Mouse (Mus musculus) neural tube, embryonic 14.5 days (tissue): Measurements from ENCODE around the gene Wdr91. TPM values are rescaled to one million over a fixed set of nuclear protein-coding genes. Genes with fewer than 3 reads are reported as not detected.

Experiments
- ATAC-seq: fragments of 200-750 bp; cut with Nextera tagmentation; 2 replicates; pipeline ENCODE4 v1.8.0; 2017; ENCODE audit warnings: low read depth, mild to moderate bottlenecking, moderate TSS enrichment, moderate library complexity
- H3K27ac ChIP-seq: fragments of 300-500 bp; sonication (generic); 2 replicates; pipeline ENCODE4 v1.5.1; 2014; ENCODE audit warnings: low read depth, mild to moderate bottlenecking, control low read depth, low read length, moderate library complexity, mixed read lengths
- H3K27me3 ChIP-seq: fragments of 300-500 bp; sonication (generic); 2 replicates; pipeline ENCODE4 v1.6.1; 2014; ENCODE audit warnings: low read length; ENCODE audit not compliant: control insufficient read depth, insufficient read depth
- H3K36me3 ChIP-seq: fragments of 300-500 bp; sonication (generic); 2 replicates; pipeline ENCODE4 v1.6.1; 2014; ENCODE audit warnings: low read length, mixed read lengths; ENCODE audit not compliant: control insufficient read depth, insufficient read depth
- H3K4me1 ChIP-seq: fragments of 300-500 bp; sonication (generic); 2 replicates; pipeline ENCODE4 v1.6.1; 2014; ENCODE audit warnings: low read length; ENCODE audit not compliant: control insufficient read depth, insufficient read depth
- H3K4me2 ChIP-seq: fragments of 300-500 bp; sonication (generic); 2 replicates; pipeline ENCODE4 v1.6.1; 2014; ENCODE audit warnings: mild to moderate bottlenecking, low read depth, low read length, control low read depth
- H3K4me3 ChIP-seq: fragments of 300-500 bp; sonication (generic); 2 replicates; pipeline ENCODE4 v1.5.1; 2014; ENCODE audit warnings: low read depth, low read length, control low read depth, mixed read lengths
- H3K9ac ChIP-seq: fragments of 300-500 bp; sonication (generic); replicated peaks from 2 replicates; pipeline ENCODE4 v1.6.1; 2014; ENCODE audit warnings: low read depth, mild to moderate bottlenecking, control low read depth, low read length, mixed read lengths
- H3K9me3 ChIP-seq: fragments of 300-500 bp; sonication (generic); 2 replicates; pipeline ENCODE4 v1.6.1; 2016; ENCODE audit warnings: low read length; ENCODE audit not compliant: control insufficient read depth
- WGBS: fragments of 180-500 bp; shearing (Covaris S2); extraction: QIAGEN DNeasy Blood & Tissue Kit; methylation state at CpG from one replicate; pipeline ENCODE4 v1.1.7; 2014; 5-methylcytosine and 5-hydroxymethylcytosine counted together
- polyA plus RNA-seq: library from polyadenylated mRNA; unstranded; fragments of >200 nt; fragmentation: Nextera tagmentation; extraction: Ambion mirVana; gene quantifications from 2 replicates; pipeline ENCODE4 v1.2.1, GENCODE M21; 2014

Gene Wdr91
- polyA plus RNA-seq, 1 experiment from 2014 or later, result 18.3 TPM

GRCm38 (mm10) chr6:34870136-34870535 lies 40.5 kb downstream of the Wdr91 start:
- WGBS, result 89% methylated on average over 5 of the region's 5 CpGs

DNA sequence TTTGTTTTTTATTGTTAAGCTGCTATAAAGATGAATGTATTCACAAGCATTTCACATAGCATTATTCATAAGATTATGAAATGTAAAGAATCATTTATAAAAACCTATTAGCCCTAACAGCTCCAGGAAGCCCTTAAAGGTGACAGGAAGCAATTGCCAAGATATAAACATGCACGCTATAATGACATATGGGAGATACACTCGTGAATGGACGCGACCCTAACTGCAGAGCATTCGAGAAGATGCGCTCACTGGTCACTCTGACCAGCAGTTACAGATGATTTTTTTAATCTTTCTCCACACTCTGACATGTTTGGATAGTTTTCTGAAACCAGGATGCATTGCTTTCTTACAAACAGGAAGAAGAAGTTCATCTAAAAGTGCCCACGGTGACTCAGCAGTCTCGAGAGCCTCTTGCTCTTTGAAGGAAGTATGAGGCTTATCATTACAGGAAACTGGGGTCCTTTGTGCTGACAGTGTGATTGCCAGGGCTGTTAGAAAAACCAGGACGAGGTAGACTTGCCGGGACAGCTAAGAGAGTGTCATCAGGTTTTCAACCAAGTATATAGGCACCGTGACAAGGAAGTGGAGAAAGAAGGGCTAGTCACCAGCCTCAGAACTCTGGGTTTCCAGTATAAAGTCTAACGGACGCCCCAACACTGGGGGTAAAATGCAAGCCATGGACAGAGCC lies 41.3 kb downstream of the Wdr91 start:
- no peaks in the 10 kb centered on the region for H3K27me3 ChIP-seq
- WGBS, result 81% methylated on average over 13 of the region's 13 CpGs
- H3K4me2 ChIP-seq, result no peak overlapping the region
- ATAC-seq, result no peak
- H3K36me3 ChIP-seq, result no peaks in the 10 kb centered on the region
- H3K9me3 ChIP-seq, result no peaks in the 10 kb centered on the region
- no peak overlapping the region for H3K27ac ChIP-seq
- H3K4me3 ChIP-seq, result no peak overlapping the region
- no peak overlapping the region for H3K9ac ChIP-seq
- H3K4me1 ChIP-seq, result no peaks in the 10 kb centered on the region

More at GRCm38 (mm10) chr6:34870136-34870535, 40.5 kb downstream of the Wdr91 start:
- Histone ChIP-seq H3K4me1 (no peaks in the 10 kb centered on the region), H3K27me3 (no peaks in the 10 kb centered on the region), H3K4me2 (no peak overlapping the region), H3K27ac (no peak overlapping the region), H3K9ac (no peak overlapping the region), H3K4me3 (no peak overlapping the region), H3K9me3 (no peaks in the 10 kb centered on the region), H3K36me3 (no peaks in the 10 kb centered on the region)
- ATAC-seq, result no peak

GRCm38 (mm10) chr6:34868507-34869217 lies 42.0 kb downstream of the Wdr91 start:
- no peak for ATAC-seq
- no peaks in the 10 kb centered on the region for H3K27me3 ChIP-seq
- no peak overlapping the region for H3K27ac ChIP-seq
- H3K9ac ChIP-seq, result no peak overlapping the region
- H3K4me3 ChIP-seq, result no peak overlapping the region
- no peaks in the 10 kb centered on the region for H3K36me3 ChIP-seq
- 80% methylated on average over 20 of the region's 20 CpGs for WGBS
- no peaks in the 10 kb centered on the region for H3K4me1 ChIP-seq
- no peak overlapping the region for H3K4me2 ChIP-seq
- no peaks in the 10 kb centered on the region for H3K9me3 ChIP-seq

GRCm38 (mm10) chr6:34867995-34868350 lies 42.7 kb downstream of the Wdr91 start:
- no peak for ATAC-seq
- H3K4me3 ChIP-seq, result no peak overlapping the region
- H3K4me2 ChIP-seq, result no peak overlapping the region
- no peak overlapping the region for H3K9ac ChIP-seq
- no peaks in the 10 kb centered on the region for H3K27me3 ChIP-seq
- H3K27ac ChIP-seq, result no peak overlapping the region
- H3K4me1 ChIP-seq, result no peaks in the 10 kb centered on the region
- WGBS, result 78% methylated on average over 9 of the region's 10 CpGs
- H3K36me3 ChIP-seq, result no peaks in the 10 kb centered on the region
- no peaks in the 10 kb centered on the region for H3K9me3 ChIP-seq

GRCm38 (mm10) chr6:34867301-34867994 lies 43.2 kb downstream of the Wdr91 start:
- 73% methylated on average over 16 of the region's 16 CpGs for WGBS
- Histone ChIP-seq H3K4me2 (no peak overlapping the region), H3K9me3 (no peaks in the 10 kb centered on the region), H3K4me1 (no peaks in the 10 kb centered on the region), H3K4me3 (no peak overlapping the region), H3K9ac (no peak overlapping the region), H3K36me3 (no peaks in the 10 kb centered on the region), H3K27ac (no peak overlapping the region), H3K27me3 (no peaks in the 10 kb centered on the region)
- no peak for ATAC-seq

GRCm38 (mm10) chr6:34866786-34867185 lies 43.9 kb downstream of the Wdr91 start:
- Histone ChIP-seq H3K36me3 (no peaks in the 10 kb centered on the region), H3K4me3 (no peak overlapping the region), H3K4me1 (no peaks in the 10 kb centered on the region), H3K27ac (no peak overlapping the region), H3K27me3 (no peaks in the 10 kb centered on the region), H3K9ac (no peak overlapping the region), H3K9me3 (no peaks in the 10 kb centered on the region), H3K4me2 (no peak overlapping the region)
- ATAC-seq, result no peak
- 33% methylated on average over 8 of the region's 8 CpGs for WGBS

- no peaks in the 10 kb centered on the region for H3K4me1 ChIP-seq
- no peak overlapping the region for H3K4me3 ChIP-seq
- H3K4me2 ChIP-seq, result no peak overlapping the region
- no peaks in the 10 kb centered on the region for H3K27me3 ChIP-seq
- H3K36me3 ChIP-seq, result no peaks in the 10 kb centered on the region
- no peaks in the 10 kb centered on the region for H3K9me3 ChIP-seq
- no peak overlapping the region for H3K27ac ChIP-seq
- no peak overlapping the region for H3K9ac ChIP-seq
- ATAC-seq, result no peak
- 70% methylated on average over 7 of the region's 7 CpGs for WGBS
These were observed 44.7 kb downstream of the Wdr91 start for GRCm38 (mm10) chr6:34865711-34866593.

- Histone ChIP-seq H3K4me3 (no peak overlapping the region), H3K9me3 (no peaks in the 10 kb centered on the region), H3K27me3 (no peaks in the 10 kb centered on the region), H3K9ac (no peak overlapping the region), H3K36me3 (no peaks in the 10 kb centered on the region), H3K4me2 (no peak overlapping the region), H3K4me1 (no peaks in the 10 kb centered on the region), H3K27ac (no peak overlapping the region)
- WGBS, result 78% methylated on average over 5 of the region's 5 CpGs
- ATAC-seq, result no peak
These were observed 45.5 kb downstream of the Wdr91 start for GRCm38 (mm10) chr6:34865213-34865612.
